Mouse (Mus musculus) bone marrow, adult 2 months (tissue): ENCODE data around the gene Apbb1ip. TPM values are rescaled to one million over a fixed set of nuclear protein-coding genes. Genes with fewer than 3 reads are reported as not detected.
A peak's percentile ranks its signal among the peaks of the same experiment; 100 is the strongest.
"Not testable (repeated sequence)": the region's sequence is repeated elsewhere in the genome, so short reads cannot be mapped to it uniquely, and the experiment has no call there.

Experiments used
- H3K27ac ChIP-seq: fragments of 200-500 bp; 2 replicates; pipeline ENCODE4 v1.5.1; 2012; ENCODE audit warnings: low read depth, mild to moderate bottlenecking, control low read depth, inconsistent platforms, low read length; ENCODE audit not compliant: control insufficient read depth, poor library complexity, insufficient read depth
- H3K4me1 ChIP-seq: fragments of 200-500 bp; 2 replicates; pipeline ENCODE4 v1.6.1; 2011; ENCODE audit warnings: low read length; ENCODE audit not compliant: control insufficient read depth, insufficient read depth
- H3K4me3 ChIP-seq: fragments of 200-500 bp; replicated peaks from 2 replicates; pipeline ENCODE3; 2011; ENCODE audit warnings: mild to moderate bottlenecking, low read depth, low read length, control low read depth; ENCODE audit not compliant: control insufficient read depth
- CTCF ChIP-seq: fragments of 200-500 bp; IDR thresholded peaks from 2 replicates; pipeline ENCODE4 v1.5.1; 2011; ENCODE audit warnings: low read length, control low read depth; ENCODE audit not compliant: control insufficient read depth, insufficient read depth
- POLR2A ChIP-seq: fragments of 200-500 bp; IDR thresholded peaks from 2 replicates; pipeline ENCODE4 v1.6.1; 2011; ENCODE audit warnings: low read depth, mild to moderate bottlenecking, control low read depth, low read length, borderline replicate concordance; ENCODE audit not compliant: control insufficient read depth
- WGBS: fragments of 180-500 bp; shearing (Covaris S2); methylation state at CpG from one replicate; pipeline ENCODE4 v1.1.7; 2018; 5-methylcytosine and 5-hydroxymethylcytosine counted together
- polyA plus RNA-seq: library from polyadenylated mRNA; stranded (reverse); fragments of >200 nt; gene quantifications from 2 replicates; pipeline ENCODE4 v1.2.4, GENCODE M21; 2011; ENCODE audit warnings: low replicate concordance; ENCODE audit not compliant: missing spikeins, insufficient read depth, insufficient read length

Apbb1ip gene
- polyA plus RNA-seq, 1 experiment, result 45.8 TPM

DNA sequence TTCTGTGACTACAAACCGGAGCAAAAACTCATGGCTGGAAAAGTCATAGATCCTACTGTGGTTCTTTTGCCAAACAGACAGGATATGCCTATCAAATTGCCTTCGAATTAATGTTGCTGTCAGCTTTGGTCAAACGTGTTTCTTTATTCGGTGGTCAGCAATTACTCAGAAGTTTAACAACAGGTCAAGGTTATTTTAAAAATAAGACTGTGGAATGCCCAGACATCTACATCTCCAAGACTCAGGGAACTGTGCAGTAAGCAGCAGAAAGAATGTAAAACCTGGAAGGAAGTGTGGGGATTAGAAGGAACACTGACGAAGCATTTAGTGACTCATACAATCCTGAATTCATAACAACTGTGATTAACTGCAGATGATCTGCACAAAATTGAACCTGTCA is 40.0 kb downstream of the Apbb1ip start:
- H3K27ac ChIP-seq, result no peak overlapping the region
- peaks cover 4% of the 10 kb centered on the region for H3K4me1 ChIP-seq
- TF ChIP-seq POLR2A, result no peak
- TF ChIP-seq CTCF, result no peak
- H3K4me3 ChIP-seq, result no peak overlapping the region
- WGBS, result 64% methylated on average over 5 of the region's 5 CpGs

GRCm38 (mm10) chr2:22815674-22816073 is 41.8 kb downstream of the Apbb1ip start:
- Histone ChIP-seq H3K27ac (no peak overlapping the region), H3K4me1 (peaks cover 1% of the 10 kb centered on the region; the same call in 1 of the 2 replicates), H3K4me3 (no peak overlapping the region)
- TF ChIP-seq CTCF, result no peak
- TF ChIP-seq POLR2A, result no peak
- WGBS, result 99% methylated on average over 2 of the region's 2 CpGs

- no peak for TF ChIP-seq POLR2A
- H3K27ac ChIP-seq, result no peak overlapping the region
- H3K4me1 ChIP-seq, result peaks cover 1% of the 10 kb centered on the region; the same call in 1 of the 2 replicates
- H3K4me3 ChIP-seq, result no peak overlapping the region
- WGBS, result 58% methylated on average over 1 of the region's 1 CpGs
Observed at GRCm38 (mm10) chr2:22816231-22816630, 42.3 kb downstream of the Apbb1ip start.

GRCm38 (mm10) chr2:22822293-22822692 is 48.4 kb downstream of the Apbb1ip start:
- TF ChIP-seq CTCF (no peak), POLR2A (no peak)
- Histone ChIP-seq H3K4me3 (no peak overlapping the region), H3K4me1 (no peaks in the 10 kb centered on the region), H3K27ac (no peak overlapping the region)
- WGBS, result 64% methylated on average over 2 of the region's 2 CpGs

DNA sequence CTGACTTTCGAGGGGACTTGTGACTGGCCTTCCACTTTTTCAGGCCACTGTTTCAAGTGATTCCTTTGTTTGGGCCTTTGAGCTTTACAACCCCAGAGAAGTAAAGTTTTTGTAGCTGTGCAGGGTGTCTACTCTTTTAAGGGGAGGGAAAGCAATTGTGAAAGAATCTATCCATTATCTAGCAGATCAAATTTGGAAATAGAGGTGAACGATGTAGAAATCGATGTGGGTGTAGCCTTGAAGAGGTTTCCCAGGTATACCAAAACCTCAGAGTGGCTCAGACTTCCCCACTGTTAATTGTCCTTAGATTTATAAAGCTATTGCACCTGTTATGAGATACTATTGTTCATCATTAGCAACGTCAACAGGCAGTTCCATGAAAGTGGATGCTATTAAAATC is 71.6 kb downstream of the Apbb1ip start:
- TF ChIP-seq POLR2A (no peak), CTCF (no peak)
- no peak overlapping the region for H3K27ac ChIP-seq
- no peak overlapping the region for H3K4me3 ChIP-seq
- H3K4me1 ChIP-seq, result no peaks in the 10 kb centered on the region
- WGBS, result 85% methylated on average over 4 of the region's 4 CpGs

- Histone ChIP-seq H3K4me1 (no peaks in the 10 kb centered on the region; the same call in 1 of the 2 replicates), H3K4me3 (no peak overlapping the region), H3K27ac (no peak overlapping the region)
- 85% methylated on average over 4 of the region's 4 CpGs for WGBS
- TF ChIP-seq POLR2A (no peak), CTCF (no peak)
Observed at GRCm38 (mm10) chr2:22851900-22852299, 78.0 kb downstream of the Apbb1ip start.

DNA sequence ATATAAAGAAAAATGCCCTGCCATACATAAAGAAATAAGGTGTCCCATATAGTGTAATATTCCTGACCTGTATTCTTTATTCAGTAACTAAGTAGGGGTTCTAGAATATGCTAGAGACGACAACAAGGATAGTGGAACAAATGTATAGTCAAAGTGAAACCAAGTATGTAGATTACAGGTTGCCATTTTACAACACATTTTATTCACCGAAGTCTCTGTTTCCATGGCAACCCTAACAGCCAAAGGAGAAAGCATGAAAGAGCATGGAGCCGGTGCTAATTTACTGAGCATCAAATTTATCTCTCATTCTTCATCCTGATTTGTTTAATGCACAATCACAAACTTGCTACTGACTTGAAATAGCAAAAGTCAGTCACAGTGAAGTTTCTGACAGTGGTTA is 83.6 kb downstream of the Apbb1ip start:
- Histone ChIP-seq H3K4me3 (no peak overlapping the region), H3K27ac (no peak overlapping the region), H3K4me1 (no peaks in the 10 kb centered on the region; the same call in 1 of the 2 replicates)
- TF ChIP-seq CTCF (no peak), POLR2A (no peak)
- WGBS, result 82% methylated on average over 3 of the region's 3 CpGs

GRCm38 (mm10) chr2:22862194-22862593 is 88.3 kb downstream of the Apbb1ip start:
- H3K27ac ChIP-seq, result no peak overlapping the region
- H3K4me3 ChIP-seq, result no peak overlapping the region
- TF ChIP-seq POLR2A, result no peak
- TF ChIP-seq CTCF, result no peak
- 79% methylated on average over 2 of the region's 2 CpGs for WGBS
- no peaks in the 10 kb centered on the region for H3K4me1 ChIP-seq

GRCm38 (mm10) chr2:22864394-22865037 is 90.6 kb downstream of the Apbb1ip start:
- TF ChIP-seq CTCF, result peak; percentile 87

More at GRCm38 (mm10) chr2:22864394-22865037, 90.6 kb downstream of the Apbb1ip start:
- H3K27ac ChIP-seq, H3K4me3 ChIP-seq, H3K4me1 ChIP-seq: not testable (repeated sequence)
- 3% methylated on average over 6 of the region's 6 CpGs for WGBS
